Mouse (Mus musculus) fibroblast of lung, adult 2 months (primary cell): ENCODE data around the gene Ly75.

Experiments used
- DNase-seq: peaks from one replicate; pipeline ENCODE4 v3.0.0-alpha.2; 2011; ENCODE audit warnings: low read depth

Gene Ly75

DNA sequence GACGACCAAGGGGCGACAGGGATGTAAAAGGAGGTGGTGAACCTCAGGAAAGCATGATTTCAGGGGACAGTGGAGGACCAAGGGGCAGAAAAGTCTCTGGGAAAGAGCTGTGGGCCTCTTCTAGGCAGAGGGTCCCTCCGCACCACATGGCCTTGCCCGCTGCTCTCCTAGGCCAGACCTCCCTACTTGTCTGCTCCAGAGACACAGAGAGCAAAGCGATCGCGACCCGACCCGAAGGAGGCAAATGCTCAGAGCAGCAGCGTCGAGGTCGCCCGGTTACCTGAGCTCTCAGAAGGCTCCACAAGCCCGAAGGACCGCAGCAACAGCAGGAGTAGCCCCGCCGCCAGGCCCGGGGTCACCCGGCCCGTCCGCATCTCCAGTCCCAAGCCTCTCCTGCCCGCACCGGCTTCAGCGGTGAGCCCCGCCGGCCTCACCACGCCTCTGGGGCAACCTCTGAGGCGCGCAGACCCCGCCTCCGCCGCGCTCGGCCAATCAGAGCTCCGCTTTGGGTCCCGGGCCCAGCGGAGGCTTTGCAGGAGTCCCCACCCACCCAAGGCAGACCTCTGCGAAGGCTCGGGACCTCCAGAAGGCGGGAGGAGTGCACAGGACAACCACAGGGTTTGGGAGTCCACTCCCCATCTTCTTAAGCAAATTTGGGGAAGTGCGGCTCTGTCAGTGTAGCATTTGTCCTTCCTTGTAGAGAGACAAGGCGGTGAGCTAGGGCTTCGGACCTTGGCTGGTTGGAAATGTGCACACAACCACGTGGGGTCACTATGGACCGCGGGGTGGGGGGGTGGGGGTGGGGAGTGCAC is at the start of gene Ly75:
Gene Ly75, minus strand, starts transcription at position 446 of the 812 bp plus-strand sequence.
- no peak for DNase-seq

DNA sequence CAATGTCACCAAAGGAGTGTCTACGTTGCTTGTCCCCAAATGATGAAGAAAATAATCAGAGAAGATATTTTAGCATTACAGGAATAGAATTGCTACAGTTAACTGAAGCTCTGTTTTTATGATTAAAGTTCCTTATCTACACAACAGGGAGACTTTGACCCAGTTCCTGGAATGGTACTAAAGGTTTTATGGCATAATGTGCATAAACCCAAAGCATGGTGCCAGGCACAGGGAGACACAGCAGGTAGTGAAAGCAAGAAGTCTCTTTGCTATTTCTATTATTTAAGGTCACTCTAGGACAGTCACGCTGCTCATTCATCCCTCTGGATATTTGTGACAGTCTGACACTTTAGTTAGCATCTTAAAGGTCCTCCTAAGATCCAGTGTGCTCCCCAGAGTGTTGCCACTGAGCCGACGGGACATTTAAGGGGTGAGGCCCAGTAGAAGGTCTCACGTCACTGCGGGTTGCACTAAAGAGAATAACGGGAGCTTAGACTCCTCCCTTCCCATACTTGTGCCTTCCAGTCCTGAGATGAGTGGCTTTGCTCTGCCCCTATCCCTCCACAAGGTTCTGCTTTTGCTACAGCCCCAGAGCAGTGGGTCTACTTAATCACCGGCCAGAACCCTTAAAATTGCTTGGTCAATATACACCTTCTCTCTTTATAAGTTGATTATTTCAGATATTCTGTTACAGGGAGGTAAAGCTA is 47.4 kb upstream of the Ly75 start:
- DNase-seq = no peak

DNA sequence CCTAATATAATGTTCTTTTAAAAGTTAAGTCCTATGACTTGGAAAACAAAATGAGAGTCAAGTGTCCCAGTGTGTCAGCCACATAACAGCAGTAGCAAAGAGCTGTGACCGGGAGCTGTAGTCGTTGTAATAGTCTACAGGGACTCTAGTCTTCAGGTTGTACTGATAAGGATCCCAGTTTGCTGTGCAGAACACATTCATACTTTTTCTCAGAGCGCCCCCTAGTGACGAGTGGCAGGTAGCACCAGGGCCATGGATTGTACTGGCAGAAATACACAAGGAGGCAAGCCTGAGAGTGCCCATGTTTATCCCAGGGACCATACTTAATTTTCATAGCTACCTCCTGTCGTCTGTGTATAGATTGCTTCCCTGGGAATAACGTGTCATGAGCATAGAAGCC is 35.0 kb upstream of the Ly75 start:
- peak; percentile 27 for DNase-seq

DNA sequence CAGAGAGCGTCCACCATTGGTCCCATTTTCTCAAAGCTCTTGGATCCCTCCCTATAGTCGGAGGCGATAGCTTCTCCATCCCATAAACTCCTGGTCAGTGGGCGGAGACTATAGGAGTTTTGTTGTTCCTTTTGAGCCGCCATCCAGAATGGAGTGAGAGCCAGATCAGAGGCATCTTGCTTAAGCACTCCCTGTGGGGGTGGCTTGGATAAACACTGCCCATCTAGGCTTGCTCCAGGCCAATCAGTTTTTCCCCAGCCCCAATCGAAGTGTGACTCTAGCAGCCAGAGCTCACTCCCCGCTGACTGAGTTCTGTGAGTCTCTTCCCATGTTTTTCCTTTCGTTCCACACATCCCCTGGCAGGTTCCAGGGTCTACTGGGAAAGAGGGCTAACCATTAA is 31.2 kb upstream of the Ly75 start:
- no peak for DNase-seq

DNA sequence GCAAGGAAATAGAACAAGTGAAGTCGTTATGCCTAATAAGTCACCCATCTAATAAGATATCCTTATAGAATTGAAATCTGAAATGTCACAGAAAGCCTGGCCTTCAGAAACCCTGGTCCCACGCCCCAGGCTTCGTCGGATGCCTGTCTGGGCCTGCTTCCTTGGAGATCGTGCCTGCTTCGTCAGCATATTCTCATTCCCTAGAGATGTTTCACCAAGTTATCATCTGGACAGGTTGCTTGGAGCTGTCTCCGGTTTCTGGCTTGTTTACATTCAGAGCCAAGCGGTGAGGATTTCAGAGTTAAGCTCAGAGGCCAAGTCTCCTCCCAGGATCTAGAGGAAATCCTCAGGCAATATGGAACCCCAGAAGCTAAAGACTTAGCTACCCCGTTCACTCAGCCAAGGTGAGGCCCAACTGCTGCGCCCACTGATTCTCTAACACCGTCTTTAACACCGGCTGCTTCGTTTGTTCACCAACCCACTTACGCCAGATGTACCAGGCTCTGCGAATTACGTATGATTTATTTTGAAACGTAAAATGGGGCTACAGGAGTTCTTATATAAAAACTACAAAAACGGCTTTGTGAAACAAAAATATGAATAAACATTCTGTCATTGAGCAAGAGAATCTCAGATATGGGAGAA is 30.0 kb upstream of the Ly75 start:
- no peak for DNase-seq

DNA sequence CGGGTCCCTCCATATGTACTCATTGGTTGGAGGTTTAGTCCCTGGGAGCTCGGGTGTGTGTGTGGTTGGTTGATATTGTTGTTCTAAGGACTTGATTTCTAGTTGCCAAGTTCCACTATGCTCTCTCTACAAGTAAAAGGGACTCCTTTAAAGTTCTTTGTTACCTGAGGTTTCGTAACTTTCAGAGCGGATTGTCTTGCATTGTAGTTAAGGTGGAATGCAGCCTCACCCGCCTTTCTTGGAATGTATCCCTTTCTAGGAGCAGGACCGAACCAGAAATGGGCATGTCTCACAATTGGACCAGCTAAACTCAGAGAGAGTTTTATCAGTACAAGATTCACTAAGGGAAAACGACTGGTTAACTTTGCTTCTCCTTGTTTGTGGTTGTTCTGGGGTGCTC is 28.1 kb upstream of the Ly75 start:
- no peak for DNase-seq

DNA sequence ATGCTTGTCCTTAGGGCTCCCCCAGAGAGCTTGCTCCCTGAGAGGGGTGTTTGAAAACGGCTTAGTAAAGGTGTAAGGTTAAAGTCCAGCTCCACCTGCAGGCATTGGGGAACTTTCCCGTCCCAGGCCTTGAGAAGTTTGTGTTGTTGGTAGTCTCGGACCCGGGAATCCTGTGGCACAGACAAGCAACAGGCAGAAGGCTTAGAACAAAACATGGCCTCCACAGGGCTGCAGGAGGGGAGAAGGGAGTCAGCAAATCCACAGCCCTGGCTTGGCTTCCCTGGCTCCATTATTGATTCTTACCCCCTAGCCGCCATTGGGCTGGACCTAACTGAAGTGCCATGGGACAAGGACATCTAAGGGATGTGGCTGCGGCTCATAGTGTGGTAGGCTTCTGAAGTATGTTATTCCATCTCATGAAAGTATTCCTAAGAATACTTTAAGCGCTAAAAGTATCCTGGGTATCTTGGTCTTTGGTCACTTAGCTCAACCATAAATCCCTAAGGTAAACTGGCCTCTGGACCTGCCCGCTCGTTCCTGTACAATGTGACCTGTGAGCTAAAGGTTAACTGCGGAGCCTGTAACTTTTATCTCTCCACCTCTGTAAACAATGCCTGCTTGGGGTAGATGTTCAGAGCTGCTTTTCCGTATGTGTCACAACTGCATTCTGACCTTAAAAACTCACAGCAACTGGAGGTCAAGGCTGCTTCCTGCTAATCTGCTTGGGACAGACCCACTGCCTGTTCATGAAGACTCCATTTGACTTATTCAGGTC is 27.1 kb upstream of the Ly75 start:
- DNase-seq = no peak

DNA sequence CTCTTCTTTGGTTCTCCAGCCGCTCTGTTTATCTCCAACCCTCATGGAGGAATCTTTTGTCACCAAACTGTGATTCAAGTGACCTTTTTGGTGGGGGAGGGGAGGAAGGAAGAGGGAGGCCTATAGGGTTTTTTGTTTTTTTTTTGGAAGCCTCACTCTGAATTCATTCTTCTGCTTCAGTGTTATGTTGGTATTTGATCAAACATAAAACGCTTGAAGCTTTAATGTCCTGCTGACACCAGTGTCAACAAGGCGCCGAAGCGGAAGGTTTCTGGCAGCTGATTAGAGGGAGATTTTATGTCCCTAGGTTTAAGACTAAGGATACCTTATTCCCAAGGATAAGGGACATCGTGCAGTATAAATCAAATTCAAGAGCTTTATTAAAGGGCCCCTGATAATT is 26.1 kb upstream of the Ly75 start:
- DNase-seq = no peak

DNA sequence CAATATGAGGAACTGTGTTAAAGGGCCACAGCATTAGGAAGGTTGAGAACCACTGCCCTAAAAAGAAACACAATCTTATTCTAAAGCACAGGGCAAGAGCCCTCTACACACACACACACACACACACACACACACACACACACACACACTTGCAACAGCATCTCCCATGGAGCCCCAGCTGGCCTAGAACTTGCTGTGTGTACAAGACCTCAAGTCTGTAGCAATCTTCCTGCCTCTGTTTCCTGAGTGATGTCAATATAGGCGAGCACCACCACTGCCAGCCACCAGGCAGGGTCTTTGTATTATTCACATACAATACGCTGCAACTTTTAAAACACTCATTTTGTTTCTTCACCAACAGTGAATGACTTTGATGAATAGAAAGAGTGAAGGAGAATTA is 24.3 kb upstream of the Ly75 start:
- no peak for DNase-seq

DNA sequence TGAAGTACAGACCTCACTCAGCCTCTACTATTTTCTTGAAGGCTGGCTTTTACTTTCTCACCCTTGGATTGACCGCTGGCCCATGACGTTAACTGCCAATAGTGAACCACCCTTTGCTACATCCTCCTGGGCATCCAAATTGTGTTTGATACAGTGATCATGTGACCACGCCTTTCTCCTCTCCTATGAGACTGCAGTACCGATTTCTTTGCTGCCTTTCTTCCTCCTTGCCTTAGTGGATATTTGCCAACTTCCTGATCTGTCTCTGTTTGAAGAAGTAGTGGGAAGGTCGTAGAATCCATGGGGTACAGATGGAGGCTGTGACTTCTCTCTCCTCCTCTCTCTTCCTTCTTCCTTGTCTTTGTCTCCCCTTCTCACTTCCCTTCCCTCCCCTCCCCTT is 22.3 kb upstream of the Ly75 start:
- DNase-seq = no peak

DNA sequence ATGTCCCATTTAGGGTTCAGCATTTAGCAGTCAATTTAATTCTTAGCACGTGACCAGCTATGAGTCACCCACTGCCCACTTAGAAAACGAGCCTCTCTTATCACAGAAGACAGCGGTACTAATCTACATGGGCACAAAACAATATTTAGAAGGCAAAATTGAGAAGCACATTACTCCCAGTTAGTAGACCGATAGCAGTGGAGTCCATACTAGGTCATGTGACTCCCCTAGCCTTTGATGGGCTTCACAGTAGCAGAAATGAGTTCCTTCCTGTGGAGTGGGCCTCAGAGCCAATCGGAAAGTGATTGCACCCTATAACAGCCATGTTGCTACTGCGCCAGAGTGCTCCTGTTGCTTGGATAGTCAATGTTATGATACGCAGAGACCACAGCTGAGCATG is 21.7 kb upstream of the Ly75 start:
- no peak for DNase-seq

DNA sequence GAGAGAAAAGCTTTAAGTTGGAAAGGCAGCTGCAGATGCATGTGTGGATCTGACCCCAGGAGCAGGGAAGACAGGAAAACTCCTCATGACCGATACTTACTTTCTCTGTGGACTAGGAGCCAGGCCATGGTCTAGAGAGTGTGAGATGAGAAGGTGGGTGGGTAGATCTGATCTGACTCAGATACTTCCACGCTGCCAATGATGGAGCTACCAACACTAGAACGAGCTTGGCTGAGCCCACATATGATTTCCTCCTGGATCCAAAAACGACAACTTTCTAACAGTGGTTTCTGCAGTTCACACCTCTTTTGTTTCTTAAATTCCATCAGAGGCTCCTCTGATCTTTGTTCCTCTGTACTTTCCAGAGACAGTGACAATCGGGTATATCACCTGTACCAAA is 18.6 kb upstream of the Ly75 start:
- no peak for DNase-seq

DNA sequence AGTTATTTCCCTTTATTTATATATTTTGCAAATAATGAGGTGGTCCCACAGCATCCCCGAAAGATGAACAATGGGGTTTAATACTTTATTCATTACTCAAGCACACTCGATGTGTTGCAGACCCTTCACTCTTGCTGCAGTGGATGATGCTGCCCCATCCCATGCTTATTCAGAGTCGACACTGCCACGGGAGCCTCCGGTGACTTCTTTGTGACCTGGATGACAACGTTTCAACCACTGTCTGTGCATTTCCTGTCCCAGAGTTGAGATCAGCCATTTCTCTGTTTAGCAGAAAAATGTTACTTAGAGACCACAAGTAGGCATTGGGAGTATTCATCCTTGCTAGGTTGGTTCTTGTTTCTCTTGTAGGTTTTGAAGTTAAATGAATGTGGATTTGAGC is 10.7 kb upstream of the Ly75 start:
- DNase-seq = no peak

DNA sequence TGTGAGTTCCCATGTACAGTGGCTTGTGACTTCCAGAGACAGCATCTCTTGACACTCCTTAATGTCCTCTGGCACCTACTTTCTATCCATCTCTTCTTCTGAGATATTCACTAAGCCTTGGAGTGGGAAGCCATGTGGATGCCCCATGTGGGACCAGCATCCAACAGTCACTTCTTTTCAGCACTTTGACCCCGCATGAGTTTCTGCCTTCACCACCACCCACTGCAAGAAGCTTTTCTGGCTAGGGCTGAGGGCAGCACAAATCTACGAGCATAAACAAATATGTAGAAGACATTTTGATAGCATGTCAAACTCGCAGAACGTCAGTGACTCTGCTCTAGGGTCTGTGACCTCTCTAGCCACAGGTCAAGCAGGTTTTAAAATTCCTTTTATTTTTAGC is 9.2 kb upstream of the Ly75 start:
- DNase-seq = no peak

DNA sequence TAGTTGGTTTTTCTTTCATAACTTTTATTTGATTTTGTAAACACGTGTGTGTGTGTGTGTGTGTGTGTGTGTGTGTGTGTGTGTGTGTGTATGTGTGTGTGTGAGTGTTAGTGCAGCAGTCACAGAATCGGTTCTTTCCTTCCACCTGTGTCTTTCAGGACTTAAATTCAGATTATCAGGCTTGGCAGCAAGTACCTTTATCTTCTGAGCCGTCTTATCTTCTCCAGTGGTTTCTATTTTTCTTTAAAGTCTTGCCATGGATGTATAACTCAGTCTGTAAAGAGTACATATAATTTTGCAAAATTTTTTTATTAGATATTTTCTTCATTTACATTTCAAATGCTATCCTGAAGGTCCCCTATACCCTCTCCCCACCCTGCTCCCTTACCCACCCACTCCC is 4.3 kb upstream of the Ly75 start:
- DNase-seq = no peak

DNA sequence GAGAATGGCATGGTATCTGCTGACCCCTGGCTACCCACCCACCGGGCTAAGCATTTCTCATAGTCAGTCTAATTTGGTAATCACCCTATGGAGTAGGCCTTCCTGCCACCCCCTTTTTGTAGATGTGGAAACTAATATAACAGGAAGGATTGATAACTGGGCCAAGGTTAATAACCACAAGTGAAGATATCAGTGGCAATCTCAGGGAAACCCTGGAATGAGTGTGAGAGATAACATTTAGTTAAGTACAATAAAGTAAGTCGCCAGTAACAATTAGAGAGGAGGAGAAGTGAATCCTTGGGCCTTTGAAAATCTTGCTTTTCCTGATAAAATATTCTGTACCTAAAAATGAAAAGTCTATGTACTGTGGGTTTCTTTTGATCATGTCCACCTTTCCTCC is 3.7 kb upstream of the Ly75 start:
- DNase-seq = no peak

DNA sequence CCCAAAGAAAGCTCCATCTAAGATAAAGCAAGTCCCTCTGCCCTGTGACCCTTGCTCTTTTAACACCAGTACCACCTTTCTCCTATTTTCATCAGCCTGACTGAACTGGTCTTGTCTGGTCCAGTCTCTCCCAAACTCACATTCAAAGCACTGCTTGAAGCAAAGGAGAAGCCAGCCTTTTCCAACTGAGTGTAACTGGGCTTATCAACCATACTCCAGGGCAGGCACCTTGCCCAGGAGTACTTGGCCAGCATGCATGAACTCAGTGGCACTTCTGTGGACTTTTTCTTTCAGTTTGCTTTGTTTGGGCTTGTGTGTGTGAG is 1.6 kb upstream of the Ly75 start:
- DNase-seq = no peak

DNA sequence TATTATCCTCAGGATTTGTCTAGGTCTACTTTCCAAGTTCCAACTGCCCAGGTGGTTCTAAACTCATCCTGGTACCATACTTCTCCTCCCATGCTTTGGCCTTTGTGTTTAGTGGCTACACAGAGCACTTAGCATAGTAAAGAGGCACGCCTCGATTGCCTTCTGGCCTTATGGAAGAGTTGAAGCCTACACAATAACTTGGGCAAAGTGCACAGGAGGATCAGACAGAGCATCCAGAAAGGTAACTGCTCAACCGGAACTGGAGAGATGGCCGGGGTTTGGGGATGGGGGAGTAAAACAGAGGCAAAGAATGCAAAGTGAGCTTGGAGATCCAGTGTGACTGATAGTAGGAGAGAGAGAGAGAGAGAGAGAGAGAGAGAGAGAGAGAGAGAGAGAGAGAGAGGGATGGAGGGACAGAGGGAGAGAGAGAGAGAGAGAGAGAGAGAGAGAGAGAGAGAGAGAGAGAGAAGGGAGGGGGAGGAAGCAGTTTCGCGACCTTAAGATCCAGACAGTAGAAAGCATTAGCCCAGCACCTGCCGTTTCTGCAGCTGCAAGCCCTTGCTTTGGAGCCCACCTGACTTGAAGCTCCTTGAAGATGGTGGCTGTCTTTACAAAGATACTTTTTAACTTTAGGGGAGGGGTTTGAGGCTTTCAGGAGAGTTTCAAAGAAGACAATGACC is 1.1 kb upstream of the Ly75 start:
- DNase-seq = no peak

DNA sequence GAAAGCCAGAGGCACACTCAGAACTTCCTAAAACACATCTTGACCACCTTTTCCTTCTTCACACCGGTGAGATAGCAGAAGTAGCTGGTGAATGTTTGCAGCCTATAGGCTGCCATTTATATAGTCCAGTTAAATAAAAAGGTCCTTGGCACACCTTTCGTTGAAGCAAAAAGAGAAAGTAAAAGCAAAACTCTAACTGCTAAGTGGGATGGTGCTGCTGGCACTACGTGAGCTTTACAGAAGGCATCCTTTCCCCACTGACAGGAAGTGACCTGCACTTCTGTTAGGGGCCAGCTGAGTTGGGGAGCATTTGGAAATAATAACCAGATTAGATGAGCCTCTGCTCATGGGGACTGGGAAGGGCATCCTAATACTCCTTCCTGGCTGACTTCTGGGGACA is 757 bp downstream of the Ly75 start:
- DNase-seq = no peak

DNA sequence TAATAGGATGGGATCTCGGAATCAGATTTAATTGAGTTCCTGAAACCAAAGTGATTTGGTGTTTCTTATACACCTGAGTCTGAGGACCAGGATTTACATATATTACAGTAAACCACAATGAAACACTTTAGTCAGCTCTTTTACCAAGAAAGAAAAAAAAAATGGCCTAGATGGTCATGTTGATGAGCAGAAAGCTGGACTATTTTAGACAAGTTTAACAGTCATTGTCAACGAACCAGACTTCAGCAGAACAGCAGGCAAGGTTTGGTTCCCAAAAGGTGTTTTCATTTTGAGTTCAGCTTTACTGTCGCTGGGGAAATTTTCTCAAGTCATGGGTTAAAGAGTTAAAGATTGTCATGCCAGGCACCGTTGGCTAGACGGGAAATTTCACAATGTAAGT is 5.8 kb downstream of the Ly75 start:
- DNase-seq = no peak

DNA sequence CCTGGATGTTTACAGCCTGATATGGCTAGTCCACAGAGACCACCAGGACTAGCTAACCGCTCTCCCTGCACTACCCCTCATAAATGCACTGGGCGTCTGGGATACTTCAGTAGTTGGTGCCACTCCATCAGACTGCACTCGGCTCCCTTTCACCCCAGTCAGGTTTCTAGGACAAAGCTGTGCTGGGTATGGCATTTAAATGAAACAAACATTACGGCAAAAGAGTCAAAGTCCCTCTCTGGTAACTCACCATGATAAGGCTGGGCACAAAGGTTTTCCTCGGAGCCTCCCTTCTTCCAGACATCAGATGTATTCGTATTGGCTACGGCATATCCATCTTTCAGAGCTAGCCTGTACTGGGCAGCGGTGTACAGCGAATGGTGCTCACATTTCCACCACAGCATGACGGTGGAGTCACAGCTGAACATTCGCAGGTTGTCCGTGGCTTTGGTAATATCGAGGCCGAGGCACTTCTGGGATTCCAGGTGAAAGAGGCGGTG is 7.4 kb downstream of the Ly75 start:
- no peak for DNase-seq

DNA sequence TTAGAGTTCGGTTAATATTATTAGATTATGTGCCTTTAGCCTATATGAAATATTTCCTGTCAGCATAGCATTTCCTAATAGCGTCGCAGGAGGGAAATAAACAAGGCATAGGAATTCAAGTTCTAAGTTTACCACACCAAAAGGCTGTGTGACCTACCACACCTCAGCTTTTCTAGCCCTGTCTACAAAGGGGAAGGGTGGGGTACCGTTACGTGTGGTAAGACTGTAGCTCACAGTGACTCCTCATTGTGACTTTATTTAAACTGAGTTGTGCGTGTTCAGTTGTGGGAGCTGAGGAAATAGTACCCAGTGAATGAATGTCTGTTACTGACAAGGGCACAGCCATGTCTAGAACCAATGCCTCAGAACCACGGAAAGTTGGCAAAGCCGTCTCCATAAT is 8.0 kb downstream of the Ly75 start:
- no peak for DNase-seq
